Mouse (Mus musculus) liver, embryonic 13.5 days (tissue): ENCODE measurements around the gene Iah1. TPM values are rescaled to one million over a fixed set of nuclear protein-coding genes. Genes with fewer than 3 reads are reported as not detected.

Experiments used
- ATAC-seq: fragments of 200-750 bp; cut with Nextera tagmentation; 2 replicates; pipeline ENCODE4 v1.8.0; 2017; ENCODE audit warnings: low read depth, mild to moderate bottlenecking, moderate number of reproducible peaks, moderate library complexity
- DNase-seq: peaks from one replicate; pipeline ENCODE4 v3.0.0; 2022
- H3K27ac ChIP-seq: fragments of 300-500 bp; sonication (generic); 2 replicates; pipeline ENCODE4 v1.5.1; 2015; ENCODE audit warnings: moderate library complexity, mild to moderate bottlenecking, inconsistent platforms
- H3K27me3 ChIP-seq: fragments of 300-500 bp; sonication (generic); 2 replicates; pipeline ENCODE4 v1.6.1; 2015; ENCODE audit warnings: mild to moderate bottlenecking, inconsistent platforms
- H3K36me3 ChIP-seq: fragments of 300-500 bp; sonication (generic); 2 replicates; pipeline ENCODE4 v1.6.1; 2015; ENCODE audit warnings: mild to moderate bottlenecking, inconsistent platforms
- H3K4me1 ChIP-seq: fragments of 300-500 bp; sonication (generic); replicated peaks from 2 replicates; pipeline ENCODE4 v1.6.1; 2015; ENCODE audit warnings: inconsistent platforms
- H3K4me2 ChIP-seq: fragments of 300-500 bp; sonication (generic); 2 replicates; pipeline ENCODE4 v1.6.1; 2015; ENCODE audit warnings: inconsistent platforms, mild to moderate bottlenecking, moderate library complexity
- H3K4me3 ChIP-seq: fragments of 300-500 bp; sonication (generic); replicated peaks from 2 replicates; pipeline ENCODE4 v1.5.1; 2015; ENCODE audit warnings: mild to moderate bottlenecking, inconsistent platforms
- H3K9ac ChIP-seq: fragments of 300-500 bp; sonication (generic); 2 replicates; pipeline ENCODE4 v1.6.1; 2015; ENCODE audit warnings: mild to moderate bottlenecking, inconsistent platforms
- H3K9me3 ChIP-seq: fragments of 300-500 bp; sonication (generic); replicated peaks from 2 replicates; pipeline ENCODE4 v1.6.1; 2016; ENCODE audit warnings: inconsistent platforms
- WGBS: fragments of 180-500 bp; shearing (Covaris S2); methylation state at CpG from one replicate; pipeline ENCODE4 v1.1.7; 2015; ENCODE audit not compliant: insufficient replicate concordance; 5-methylcytosine and 5-hydroxymethylcytosine counted together
- polyA plus RNA-seq: library from polyadenylated mRNA; unstranded; fragments of >200 nt; fragmentation: Nextera tagmentation; extraction: Ambion mirVana; gene quantifications from 2 replicates; pipeline ENCODE4 v1.2.1, GENCODE M21; 2015

Iah1 gene
- polyA plus RNA-seq, 1 experiment from 2014 or later: 30.2 TPM

- Histone ChIP-seq H3K4me3 (no peak overlapping the region), H3K9me3 (no peaks in the 10 kb centered on the region), H3K36me3 (peaks cover 84% of the 10 kb centered on the region), H3K27me3 (no peaks in the 10 kb centered on the region), H3K9ac (no peak overlapping the region), H3K4me1 (no peaks in the 10 kb centered on the region), H3K27ac (no peak overlapping the region), H3K4me2 (no peak overlapping the region)
- DNase-seq (no peak), ATAC-seq (no peak)
- WGBS: 66% methylated on average over 7 of the region's 7 CpGs
Observed at GRCm38 (mm10) chr12:21335869-21336268, 19.7 kb downstream of the Iah1 start.

GRCm38 (mm10) chr12:21337171-21337570 lies 21.0 kb downstream of the Iah1 start:
- Histone ChIP-seq H3K9ac (no peak overlapping the region), H3K36me3 (peaks cover 78% of the 10 kb centered on the region), H3K27me3 (no peaks in the 10 kb centered on the region), H3K4me3 (no peak overlapping the region), H3K4me1 (no peaks in the 10 kb centered on the region), H3K4me2 (no peak overlapping the region), H3K9me3 (no peaks in the 10 kb centered on the region), H3K27ac (no peak overlapping the region)
- DNase-seq: no peak
- WGBS: 87% methylated on average over 5 of the region's 5 CpGs
- no peak for ATAC-seq

GRCm38 (mm10) chr12:21340674-21341073 lies 24.5 kb downstream of the Iah1 start:
- no peak for ATAC-seq
- Histone ChIP-seq H3K9ac (no peak overlapping the region), H3K36me3 (peaks cover 63% of the 10 kb centered on the region), H3K4me1 (no peaks in the 10 kb centered on the region), H3K27me3 (no peaks in the 10 kb centered on the region), H3K27ac (no peak overlapping the region), H3K4me2 (no peak overlapping the region), H3K4me3 (no peak overlapping the region), H3K9me3 (no peaks in the 10 kb centered on the region)
- 88% methylated on average over 5 of the region's 5 CpGs for WGBS
- no peak for DNase-seq

DNA sequence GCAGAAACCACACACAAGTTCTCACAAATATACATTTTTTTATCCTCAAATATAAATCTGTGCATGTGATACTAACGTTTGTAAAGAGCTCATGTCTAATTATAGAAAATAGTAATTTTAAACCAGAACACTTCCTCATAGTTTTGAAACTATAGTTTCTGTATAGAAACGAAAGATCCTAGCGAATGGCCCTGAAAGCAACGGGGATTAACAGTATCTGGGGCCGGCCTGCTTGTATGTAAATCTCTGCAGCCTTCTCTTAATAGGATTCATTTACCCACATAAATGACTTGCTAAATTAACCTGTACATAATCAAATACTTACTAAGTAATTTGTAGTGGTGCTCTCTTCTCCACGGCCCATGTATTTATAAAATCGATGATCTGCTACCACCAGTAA lies 30.8 kb downstream of the Iah1 start:
- Histone ChIP-seq H3K4me2 (no peak overlapping the region), H3K36me3 (peaks cover 53% of the 10 kb centered on the region), H3K27me3 (no peaks in the 10 kb centered on the region), H3K9ac (no peak overlapping the region), H3K27ac (no peak overlapping the region), H3K9me3 (peaks cover 3% of the 10 kb centered on the region; the same call in 1 of the 2 replicates), H3K4me3 (no peak overlapping the region), H3K4me1 (no peaks in the 10 kb centered on the region)
- DNase-seq (no peak), ATAC-seq (no peak)
- WGBS: 76% methylated on average over 7 of the region's 7 CpGs

- 84% methylated on average over 7 of the region's 7 CpGs for WGBS
- no peak overlapping the region for H3K4me3 ChIP-seq
- H3K4me2 ChIP-seq: no peak overlapping the region
- no peaks in the 10 kb centered on the region for H3K4me1 ChIP-seq
- H3K27me3 ChIP-seq: no peaks in the 10 kb centered on the region
- H3K9ac ChIP-seq: no peak overlapping the region
- peaks cover 6% of the 10 kb centered on the region; the same call in 1 of the 2 replicates for H3K9me3 ChIP-seq
- H3K27ac ChIP-seq: no peak overlapping the region
- H3K36me3 ChIP-seq: peaks cover 72% of the 10 kb centered on the region
- DNase-seq: no peak
- no peak for ATAC-seq
Observed at GRCm38 (mm10) chr12:21350113-21350876, 34.1 kb downstream of the Iah1 start.

DNA sequence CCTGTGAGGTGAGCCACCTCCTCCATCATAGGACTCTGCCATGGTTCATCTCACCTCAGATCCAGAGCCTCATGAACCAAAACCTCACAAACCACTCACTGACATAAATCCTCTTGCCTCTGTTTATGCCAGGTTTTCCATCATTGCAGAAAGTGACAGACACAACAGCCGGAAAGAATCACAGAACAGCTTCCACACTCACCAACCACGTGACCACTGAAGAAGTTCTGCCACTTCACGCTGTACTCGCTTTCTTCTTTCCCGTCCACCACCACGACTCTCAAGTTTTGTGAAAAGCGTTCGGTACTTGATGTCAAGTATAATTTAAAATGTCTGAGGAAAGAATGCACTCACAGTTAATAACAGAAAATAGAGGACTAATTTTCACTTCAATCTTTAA lies 37.5 kb downstream of the Iah1 start:
- Histone ChIP-seq H3K4me3 (no peak overlapping the region), H3K27me3 (no peaks in the 10 kb centered on the region), H3K9me3 (peaks cover 6% of the 10 kb centered on the region; the same call in 1 of the 2 replicates), H3K4me2 (no peak overlapping the region), H3K27ac (no peak overlapping the region), H3K9ac (no peak overlapping the region), H3K36me3 (peaks cover 62% of the 10 kb centered on the region), H3K4me1 (no peaks in the 10 kb centered on the region)
- 93% methylated on average over 8 of the region's 8 CpGs for WGBS
- ATAC-seq (no peak), DNase-seq (no peak)

- ATAC-seq (no peak), DNase-seq (no peak)
- no peak overlapping the region for H3K9ac ChIP-seq
- H3K27me3 ChIP-seq: no peaks in the 10 kb centered on the region
- peaks cover 19% of the 10 kb centered on the region for H3K36me3 ChIP-seq
- H3K9me3 ChIP-seq: no peaks in the 10 kb centered on the region
- H3K27ac ChIP-seq: no peak overlapping the region
- H3K4me1 ChIP-seq: peaks cover 18% of the 10 kb centered on the region
- no peak overlapping the region for H3K4me2 ChIP-seq
- WGBS: 63% methylated on average over 2 of the region's 2 CpGs
- no peak overlapping the region for H3K4me3 ChIP-seq
Observed at GRCm38 (mm10) chr12:21362686-21363085, 46.5 kb downstream of the Iah1 start.

DNA sequence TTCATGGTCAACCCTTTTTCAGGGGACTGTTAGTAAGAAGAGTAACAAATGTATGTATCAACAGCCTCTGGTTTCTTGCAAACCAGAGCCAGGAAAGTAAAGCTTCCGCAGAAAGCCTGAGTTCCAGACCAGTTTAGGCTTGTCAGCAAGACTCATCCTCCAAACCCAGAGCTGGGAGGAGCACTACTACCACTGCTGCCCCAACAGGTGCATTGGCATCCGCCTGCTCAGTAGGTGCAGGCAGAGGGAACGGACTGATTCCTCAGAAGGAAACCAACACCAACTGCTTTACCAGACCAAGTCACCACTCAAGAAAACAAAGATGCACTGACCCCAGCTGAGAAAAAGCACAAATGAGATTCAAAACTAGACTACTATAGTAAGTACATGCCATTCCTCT lies 47.0 kb downstream of the Iah1 start:
- 84% methylated on average over 3 of the region's 3 CpGs for WGBS
- Histone ChIP-seq H3K9ac (no peak overlapping the region), H3K4me3 (no peak overlapping the region), H3K36me3 (peaks cover 19% of the 10 kb centered on the region), H3K27me3 (no peaks in the 10 kb centered on the region), H3K4me1 (peaks cover 18% of the 10 kb centered on the region), H3K4me2 (no peak overlapping the region), H3K27ac (no peak overlapping the region), H3K9me3 (no peaks in the 10 kb centered on the region)
- DNase-seq (no peak), ATAC-seq (no peak)

DNA sequence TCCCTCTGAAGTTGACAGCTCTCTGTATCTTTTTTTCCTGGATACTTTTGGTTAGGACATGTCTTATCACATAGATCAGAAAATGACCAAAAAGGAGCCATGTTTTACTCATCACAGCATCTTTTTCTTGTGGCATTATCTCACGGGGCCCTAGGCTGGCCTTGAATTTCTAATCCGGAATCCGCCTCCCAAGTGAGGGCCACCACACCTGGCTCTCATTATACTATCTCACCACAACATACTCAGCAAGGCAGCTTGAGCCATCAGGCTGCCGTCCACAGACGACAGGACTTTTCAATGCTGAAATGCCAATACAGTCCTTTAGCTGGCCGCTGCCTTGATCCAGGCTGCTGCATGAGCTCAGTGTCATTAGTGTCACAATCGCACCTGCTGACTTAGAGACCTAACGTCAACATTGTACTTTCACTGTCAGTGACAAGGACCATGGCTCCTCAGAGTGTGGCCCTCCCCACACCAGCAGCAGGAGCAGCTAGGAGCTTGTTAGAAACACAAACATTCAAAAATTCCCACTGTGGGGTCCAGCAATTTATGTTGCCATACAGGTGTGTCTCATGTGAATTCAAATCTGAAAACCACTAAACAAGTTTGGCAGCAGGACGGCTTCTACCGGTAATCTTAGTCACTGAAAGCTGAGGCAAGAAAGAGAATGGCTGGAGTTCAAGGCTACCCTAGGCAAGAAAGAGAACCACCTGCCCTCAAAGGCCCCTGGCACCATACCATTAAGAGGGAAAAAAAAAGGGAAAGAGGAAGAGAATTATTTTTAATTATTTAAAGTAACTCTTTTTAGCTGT lies 48.6 kb downstream of the Iah1 start:
- no peaks in the 10 kb centered on the region for H3K27me3 ChIP-seq
- no peak overlapping the region for H3K9ac ChIP-seq
- H3K4me2 ChIP-seq: no peak overlapping the region
- DNase-seq (no peak), ATAC-seq (peak; percentile 47)
- no peaks in the 10 kb centered on the region for H3K9me3 ChIP-seq
- H3K4me1 ChIP-seq: peaks cover 23% of the 10 kb centered on the region
- peaks cover 17% of the 10 kb centered on the region for H3K36me3 ChIP-seq
- WGBS: 65% methylated on average over 10 of the region's 10 CpGs
- H3K27ac ChIP-seq: no peak overlapping the region
- H3K4me3 ChIP-seq: no peak overlapping the region

- ATAC-seq: no peak
- no peaks in the 10 kb centered on the region for H3K36me3 ChIP-seq
- 79% methylated on average over 9 of the region's 9 CpGs for WGBS
Observed at GRCm38 (mm10) chr12:21368376-21369086, 52.3 kb downstream of the Iah1 start.

GRCm38 (mm10) chr12:21369087-21369410 lies 52.9 kb downstream of the Iah1 start:
- Histone ChIP-seq H3K4me1 (peaks cover 31% of the 10 kb centered on the region), H3K36me3 (no peaks in the 10 kb centered on the region), H3K27ac (no peak overlapping the region), H3K4me3 (no peak overlapping the region), H3K27me3 (no peaks in the 10 kb centered on the region), H3K4me2 (no peak overlapping the region), H3K9ac (no peak overlapping the region), H3K9me3 (no peaks in the 10 kb centered on the region)
- ATAC-seq (no peak), DNase-seq (no peak)
- 50% methylated on average over 5 of the region's 5 CpGs for WGBS

More at GRCm38 (mm10) chr12:21368376-21369086, 52.3 kb downstream of the Iah1 start:
- Histone ChIP-seq H3K4me1 (peaks cover 31% of the 10 kb centered on the region), H3K4me2 (no peak overlapping the region), H3K27ac (no peak overlapping the region), H3K4me3 (no peak overlapping the region), H3K9ac (no peak overlapping the region), H3K27me3 (no peaks in the 10 kb centered on the region), H3K9me3 (no peaks in the 10 kb centered on the region)
- DNase-seq: no peak
